Mouse (Mus musculus): ENCODE data around the gene Baz1a. TPM values are rescaled to one million over a fixed set of nuclear protein-coding genes. Genes with fewer than 3 reads are reported as not detected.

Baz1a gene
- total and polyA plus RNA-seq, 2 experiments from 2014 or later = 3.1 to 4.6 TPM

GRCm38 (mm10) chr12:55027088-55027487 lies 12.9 kb upstream of the Baz1a start:
- H3K9me3 ChIP-seq (ENCODE audit: low read length) = no peaks in the 10 kb centered on the region
- no peak overlapping the region for H3K9ac ChIP-seq (replicated peaks; ENCODE audit: low read length)
- 64% methylated on average over 3 of the region's 3 CpGs for WGBS
- H3K36me3 ChIP-seq (ENCODE audit: insufficient read depth, low read length) = no peaks in the 10 kb centered on the region
- no peak overlapping the region for H3K27ac ChIP-seq
- no peaks in the 10 kb centered on the region for H3K27me3 ChIP-seq (ENCODE audit: insufficient read depth, low read length)
- TF ChIP-seq CTCF (IDR thresholded peaks at IDR 0.05; ENCODE audit: low read depth) = no peak
- H3K4me3 ChIP-seq (ENCODE audit: low read length) = no peak overlapping the region
- DNase-seq (ENCODE audit: low spot score) (no peak), ATAC-seq (no peak)
- H3K4me1 ChIP-seq (ENCODE audit: insufficient read depth, low read length) = no peaks in the 10 kb centered on the region
- H3K4me2 ChIP-seq (ENCODE audit: low read depth, low read length) = no peak overlapping the region

- ATAC-seq (no peak), DNase-seq (ENCODE audit: low spot score) (no peak)
- Histone ChIP-seq H3K27me3 (ENCODE audit: insufficient read depth, low read length) (no peaks in the 10 kb centered on the region), H3K4me1 (ENCODE audit: insufficient read depth, low read length) (no peaks in the 10 kb centered on the region), H3K4me3 (ENCODE audit: low read length) (no peak overlapping the region), H3K4me2 (ENCODE audit: low read depth, low read length) (no peak overlapping the region), H3K9ac (replicated peaks; ENCODE audit: low read length) (no peak overlapping the region), H3K27ac (no peak overlapping the region), H3K36me3 (ENCODE audit: insufficient read depth, low read length) (no peaks in the 10 kb centered on the region), H3K9me3 (ENCODE audit: low read length) (no peaks in the 10 kb centered on the region)
- WGBS = 81% methylated on average over 2 of the region's 2 CpGs
- no peak for TF ChIP-seq CTCF (IDR thresholded peaks at IDR 0.05; ENCODE audit: low read depth)
Measured at GRCm38 (mm10) chr12:55023284-55023683, 9.1 kb upstream of the Baz1a start.

- 87% methylated on average over 7 of the region's 7 CpGs for WGBS
- H3K4me3 ChIP-seq (ENCODE audit: low read length) = no peak overlapping the region
- no peak overlapping the region for H3K9ac ChIP-seq (replicated peaks; ENCODE audit: low read length)
- no peaks in the 10 kb centered on the region for H3K27me3 ChIP-seq (ENCODE audit: insufficient read depth, low read length)
- no peak for TF ChIP-seq CTCF (IDR thresholded peaks at IDR 0.05; ENCODE audit: low read depth)
- no peak overlapping the region for H3K4me2 ChIP-seq (ENCODE audit: low read depth, low read length)
- H3K4me1 ChIP-seq (ENCODE audit: insufficient read depth, low read length) = no peaks in the 10 kb centered on the region
- no peak overlapping the region for H3K27ac ChIP-seq
- no peaks in the 10 kb centered on the region for H3K9me3 ChIP-seq (ENCODE audit: low read length)
- H3K36me3 ChIP-seq (ENCODE audit: insufficient read depth, low read length) = no peaks in the 10 kb centered on the region
- DNase-seq (ENCODE audit: low spot score) = no peak
- no peak for ATAC-seq
Measured at GRCm38 (mm10) chr12:55019421-55019877, 5.3 kb upstream of the Baz1a start.

DNA sequence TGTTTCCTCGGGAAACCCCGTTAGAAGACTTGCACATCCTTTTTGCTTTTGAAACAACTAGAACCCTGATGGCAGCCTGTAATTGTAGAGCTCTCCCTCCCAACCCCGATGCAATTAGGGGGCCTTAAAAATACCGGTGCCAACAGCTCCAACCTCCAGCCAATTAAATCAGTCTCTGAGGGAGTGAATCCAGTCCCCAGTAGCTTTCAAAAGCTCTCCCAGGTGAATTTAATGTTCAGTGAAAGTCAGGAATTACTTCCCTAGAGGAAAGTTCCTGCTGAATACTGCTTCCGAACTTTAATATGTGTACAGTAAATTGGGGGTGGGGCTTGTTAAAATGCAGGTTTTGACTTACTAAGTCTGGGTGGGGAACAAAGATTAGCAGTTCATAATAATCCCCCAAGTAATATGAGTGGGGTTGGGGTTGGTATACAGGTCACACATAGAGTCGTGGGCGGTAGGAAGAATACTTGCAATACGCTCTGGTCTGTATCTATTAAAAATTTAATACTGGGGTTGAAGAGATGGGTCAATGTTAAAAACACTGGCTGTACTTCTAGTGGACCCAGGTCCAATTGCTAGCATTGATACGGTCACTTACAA lies 3.1 kb upstream of the Baz1a start:
- TF ChIP-seq CTCF (IDR thresholded peaks at IDR 0.05; ENCODE audit: low read depth) = no peak
- no peak for DNase-seq (ENCODE audit: low spot score)

DNA sequence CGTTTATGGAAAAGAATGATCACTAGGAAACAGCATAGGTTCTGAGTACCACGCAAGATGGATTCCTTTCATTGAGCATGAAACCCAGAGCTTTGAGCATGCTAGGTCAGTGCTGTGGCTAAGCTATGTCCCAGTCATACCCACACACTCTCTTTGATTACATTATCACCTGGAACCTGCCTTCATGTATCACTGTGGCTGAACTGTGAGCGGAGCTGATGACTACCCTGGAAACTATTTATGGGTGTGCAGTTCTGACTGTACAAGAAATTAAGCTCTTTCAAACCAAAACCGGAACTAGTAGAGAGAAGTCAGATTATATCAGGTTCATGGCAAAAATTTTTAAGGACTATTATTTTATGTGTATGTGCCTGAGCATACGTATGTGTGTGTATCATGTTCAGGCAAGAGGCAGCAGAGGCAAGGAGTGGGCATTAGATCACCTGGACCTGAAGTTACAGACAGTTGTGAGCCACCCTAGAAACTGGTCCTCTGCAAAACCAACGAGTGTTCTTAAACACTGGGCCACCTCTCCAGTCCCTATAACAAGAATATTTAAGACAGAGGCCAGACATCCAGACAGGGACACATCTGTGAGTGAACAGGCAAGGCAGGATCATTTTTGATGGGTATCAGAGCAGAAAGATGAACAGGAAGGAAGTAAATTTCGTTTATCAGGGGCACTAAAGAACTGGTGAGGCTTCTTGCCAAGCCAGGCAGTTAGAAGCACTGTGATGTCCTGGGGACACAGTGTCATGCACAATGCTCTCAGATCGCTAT lies 2.4 kb upstream of the Baz1a start:
- Histone ChIP-seq H3K27ac (no peak overlapping the region), H3K27me3 (ENCODE audit: insufficient read depth, low read length) (no peaks in the 10 kb centered on the region), H3K9me3 (ENCODE audit: low read length) (no peaks in the 10 kb centered on the region), H3K9ac (replicated peaks; ENCODE audit: low read length) (no peak overlapping the region), H3K4me3 (ENCODE audit: low read length) (no peak overlapping the region), H3K4me2 (ENCODE audit: low read depth, low read length) (no peak overlapping the region), H3K4me1 (ENCODE audit: insufficient read depth, low read length) (no peaks in the 10 kb centered on the region), H3K36me3 (ENCODE audit: insufficient read depth, low read length) (no peaks in the 10 kb centered on the region)
- no peak for TF ChIP-seq CTCF (IDR thresholded peaks at IDR 0.05; ENCODE audit: low read depth)
- DNase-seq (ENCODE audit: low spot score) (no peak), ATAC-seq (no peak)
- WGBS = 70% methylated on average over 8 of the region's 8 CpGs

More for the DNA sequence above, 3.1 kb upstream of the Baz1a start:
- ATAC-seq = no peak
- no peaks in the 10 kb centered on the region for H3K9me3 ChIP-seq (ENCODE audit: low read length)
- no peak overlapping the region for H3K4me2 ChIP-seq (ENCODE audit: low read depth, low read length)
- H3K36me3 ChIP-seq (ENCODE audit: insufficient read depth, low read length) = no peaks in the 10 kb centered on the region
- no peaks in the 10 kb centered on the region for H3K4me1 ChIP-seq (ENCODE audit: insufficient read depth, low read length)
- no peak overlapping the region for H3K9ac ChIP-seq (replicated peaks; ENCODE audit: low read length)
- no peak overlapping the region for H3K27ac ChIP-seq
- no peak overlapping the region for H3K4me3 ChIP-seq (ENCODE audit: low read length)
- H3K27me3 ChIP-seq (ENCODE audit: insufficient read depth, low read length) = no peaks in the 10 kb centered on the region
- WGBS = 58% methylated on average over 9 of the region's 9 CpGs

GRCm38 (mm10) chr12:55015428-55015827 lies 1.3 kb upstream of the Baz1a start:
- no peak overlapping the region for H3K4me2 ChIP-seq (ENCODE audit: low read depth, low read length)
- no peaks in the 10 kb centered on the region for H3K27me3 ChIP-seq (ENCODE audit: insufficient read depth, low read length)
- H3K4me3 ChIP-seq (ENCODE audit: low read length) = no peak overlapping the region
- no peaks in the 10 kb centered on the region for H3K36me3 ChIP-seq (ENCODE audit: insufficient read depth, low read length)
- TF ChIP-seq CTCF (IDR thresholded peaks at IDR 0.05; ENCODE audit: low read depth) = no peak
- ATAC-seq (no peak), DNase-seq (ENCODE audit: low spot score) (no peak)
- H3K9ac ChIP-seq (replicated peaks; ENCODE audit: low read length) = no peak overlapping the region
- no peaks in the 10 kb centered on the region for H3K9me3 ChIP-seq (ENCODE audit: low read length)
- no peak overlapping the region for H3K27ac ChIP-seq
- H3K4me1 ChIP-seq (ENCODE audit: insufficient read depth, low read length) = no peaks in the 10 kb centered on the region
- 88% methylated on average over 5 of the region's 5 CpGs for WGBS

DNA sequence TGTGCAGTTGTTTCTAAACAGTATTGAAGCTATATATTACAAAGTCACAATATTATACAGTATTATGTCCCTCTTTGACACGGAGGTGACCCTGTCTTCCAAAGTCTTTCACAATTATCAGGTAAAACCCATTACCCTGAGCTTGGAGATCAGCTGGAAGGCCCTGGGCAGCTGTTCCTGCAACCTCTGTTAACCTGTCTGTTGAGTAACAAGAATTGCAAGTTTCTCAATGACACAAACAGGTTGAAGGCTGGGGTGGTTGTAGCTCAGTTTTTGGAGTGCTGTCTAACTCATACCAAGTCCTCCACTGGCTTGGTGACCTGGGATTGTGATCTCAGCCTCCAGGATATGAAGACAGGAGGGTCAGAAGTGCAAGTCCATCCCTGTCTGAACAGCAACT lies 1.1 kb downstream of the Baz1a start:
- Histone ChIP-seq H3K4me3 (ENCODE audit: low read length) (no peak overlapping the region), H3K36me3 (ENCODE audit: insufficient read depth, low read length) (no peaks in the 10 kb centered on the region), H3K27ac (no peak overlapping the region), H3K9ac (replicated peaks; ENCODE audit: low read length) (no peak overlapping the region), H3K27me3 (ENCODE audit: insufficient read depth, low read length) (no peaks in the 10 kb centered on the region), H3K4me2 (ENCODE audit: low read depth, low read length) (no peak overlapping the region), H3K4me1 (ENCODE audit: insufficient read depth, low read length) (no peaks in the 10 kb centered on the region), H3K9me3 (ENCODE audit: low read length) (no peaks in the 10 kb centered on the region)
- TF ChIP-seq CTCF (IDR thresholded peaks at IDR 0.05; ENCODE audit: low read depth) = no peak
- DNase-seq (ENCODE audit: low spot score) (no peak), ATAC-seq (no peak)
- WGBS = 84% methylated on average over 1 of the region's 1 CpGs

Measured in hindbrain, postnatal 0 days (tissue).